In genomic region chr5:146078945-146079344, GRCm38 (mm10) we compare ENCODE assay signal across 43 mouse cellular contexts. TPM values are rescaled to one million over a fixed set of nuclear protein-coding genes. Genes with fewer than 3 reads are reported as not detected.
"Had no signal": no experiment of that assay in that cellular context is flagged by ENCODE, and none has a peak within 500 bp of the region (broad histone marks: within the 10 kb centered on the region; RNA-seq: fewer than 3 reads in every experiment).

Gene Cyp3a59 (plus strand): TSS chr5:146079257.

RNA-seq across cellular contexts. Expression of gene Cyp3a59, which starts in this region (rescaled TPM):
- total RNA-seq: heart, adult 2 months; heart, adult 8-10 months; heart, postnatal 10 days; heart, postnatal 14 days; heart, postnatal 25 days; heart, postnatal 36 days; heart, postnatal 4 days; hematopoietic stem cell, adult 5-6 weeks; hindbrain, postnatal 0 days; layer of hippocampus, adult 18-20 months; layer of hippocampus, adult 2 months; layer of hippocampus, adult 8-10 months; layer of hippocampus, postnatal 10 days; layer of hippocampus, postnatal 14 days; layer of hippocampus, postnatal 25 days; layer of hippocampus, postnatal 36 days; left cerebral cortex, adult 18-20 months; left cerebral cortex, adult 2 months had no signal
- polyA plus RNA-seq: heart, adult 2 months; heart, embryonic 10.5 days; heart, embryonic 11.5 days; heart, embryonic 12.5 days; heart, embryonic 13.5 days; heart, embryonic 14.5 days; heart, embryonic 15.5 days; heart, embryonic 16.5 days; heart, postnatal 0 days; hindbrain, embryonic 10.5 days; hindbrain, embryonic 11.5 days; hindbrain, embryonic 12.5 days; hindbrain, embryonic 13.5 days; hindbrain, embryonic 14.5 days; hindbrain, embryonic 15.5 days; hindbrain, embryonic 16.5 days; hindbrain, postnatal 0 days; inflammation-experienced regulatory T-cells, adult 6 months; intestine, embryonic 14.5 days; intestine, embryonic 15.5 days; intestine, embryonic 16.5 days; intestine, postnatal 0 days; kidney, embryonic 14.5 days; kidney, embryonic 15.5 days; kidney, embryonic 16.5 days; kidney, postnatal 0 days; large intestine, adult 2 months had no signal
